Mouse (Mus musculus) spleen, adult 2 months (tissue): ENCODE results near the gene Arhgap45. TPM values are rescaled to one million over a fixed set of nuclear protein-coding genes. Genes with fewer than 3 reads are reported as not detected.

Experiments used
- DNase-seq, 2 experiments: peaks; one replicate each; pipeline versions ENCODE4 v3.0.0 to v3.0.0-alpha.2; 2012 to 2021; ENCODE audit warnings: low spot score in 2 of 2, low read depth in 1 of 2
- H3K27ac ChIP-seq: fragments of 200-500 bp; 2 replicates; pipeline ENCODE4 v1.5.1; 2012; ENCODE audit warnings: low read length, inconsistent platforms; ENCODE audit not compliant: insufficient read depth
- H3K27me3 ChIP-seq: fragments of 200-500 bp; 2 replicates; pipeline ENCODE4 v1.6.1; 2012; ENCODE audit warnings: mild to moderate bottlenecking, moderate library complexity, low read length, inconsistent platforms; ENCODE audit not compliant: control insufficient read depth, insufficient read depth
- H3K36me3 ChIP-seq: fragments of 200-500 bp; 2 replicates; pipeline ENCODE4 v1.6.1; 2012; ENCODE audit warnings: mild to moderate bottlenecking, low read length, inconsistent platforms; ENCODE audit not compliant: control insufficient read depth, insufficient read depth
- H3K4me1 ChIP-seq: fragments of 200-500 bp; 2 replicates; pipeline ENCODE4 v1.6.1; 2011; ENCODE audit warnings: inconsistent platforms; ENCODE audit not compliant: control insufficient read depth, insufficient read depth, insufficient read length
- H3K4me3 ChIP-seq: fragments of 200-500 bp; 2 replicates; pipeline ENCODE4 v1.5.1; 2011; ENCODE audit warnings: mild to moderate bottlenecking, inconsistent platforms; ENCODE audit not compliant: insufficient read depth, insufficient read length; ENCODE audit errors: extremely low read depth
- CTCF ChIP-seq: fragments of 200-500 bp; IDR thresholded peaks from 2 replicates; pipeline ENCODE4 v1.5.1; 2011; ENCODE audit warnings: mild to moderate bottlenecking, inconsistent platforms; ENCODE audit not compliant: insufficient read depth, insufficient read length, insufficient replicate concordance; ENCODE audit errors: extremely low read depth
- POLR2A ChIP-seq: fragments of 200-500 bp; IDR thresholded peaks from 2 replicates; pipeline ENCODE4 v1.6.1; 2011; ENCODE audit warnings: low read depth, low read length, inconsistent platforms
- WGBS: fragments of 180-500 bp; shearing (Covaris S2); methylation state at CpG from one replicate; pipeline ENCODE4 v1.1.7; 2018; 5-methylcytosine and 5-hydroxymethylcytosine counted together
- polyA plus RNA-seq: library from polyadenylated mRNA; depleted of rRNA; stranded (reverse); fragments of >200 nt; gene quantifications from 2 replicates; pipeline ENCODE4 v1.2.3, GENCODE M21; 2012; rRNA removed

Gene Arhgap45
- polyA plus RNA-seq: 492 and 574 TPM in 2 replicates

- H3K4me1 ChIP-seq: peaks cover 21% of the 10 kb centered on the region
- DNase-seq: peak; percentile 79 to 88
- H3K36me3 ChIP-seq: peaks cover 36% of the 10 kb centered on the region
- peak within 1 kb of the TSS; percentile 100 for H3K27ac ChIP-seq
- WGBS: 11% methylated on average over 11 of the region's 11 CpGs
- no peaks in the 10 kb centered on the region for H3K27me3 ChIP-seq
- peak within 1 kb of the TSS; percentile 76 for H3K4me3 ChIP-seq
- TF ChIP-seq CTCF: no peak
- peak; percentile 82 for TF ChIP-seq POLR2A
Measured at GRCm38 (mm10) chr10:80016511-80016910, at the start of gene Arhgap45. TSS of gene Arhgap45 (plus strand) at chr10:80016653.

GRCm38 (mm10) chr10:79966886-79967400 is 49.5 kb upstream of the Arhgap45 start:
- Histone ChIP-seq H3K4me3 (no peak overlapping the region), H3K27me3 (peaks cover 10% of the 10 kb centered on the region), H3K27ac (no peak overlapping the region), H3K4me1 (no peaks in the 10 kb centered on the region; the same call in 1 of the 2 replicates), H3K36me3 (peaks cover 38% of the 10 kb centered on the region)
- TF ChIP-seq POLR2A: no peak
- no peak for TF ChIP-seq CTCF
- 94% methylated on average over 5 of the region's 5 CpGs for WGBS
- no peak for DNase-seq

- H3K27ac ChIP-seq: no peak overlapping the region
- 96% methylated on average over 1 of the region's 1 CpGs for WGBS
- TF ChIP-seq POLR2A: no peak
- no peak for TF ChIP-seq CTCF
- no peaks in the 10 kb centered on the region; the same call in 1 of the 2 replicates for H3K4me1 ChIP-seq
- no peak overlapping the region for H3K4me3 ChIP-seq
- H3K36me3 ChIP-seq: peaks cover 36% of the 10 kb centered on the region
- H3K27me3 ChIP-seq: peaks cover 10% of the 10 kb centered on the region
- DNase-seq: no peak
Measured at GRCm38 (mm10) chr10:79968181-79968580, 48.3 kb upstream of the Arhgap45 start.

- DNase-seq: no peak
- Histone ChIP-seq H3K4me3 (no peak overlapping the region), H3K27ac (no peak overlapping the region), H3K27me3 (peaks cover 10% of the 10 kb centered on the region), H3K36me3 (peaks cover 34% of the 10 kb centered on the region), H3K4me1 (no peaks in the 10 kb centered on the region; the same call in 1 of the 2 replicates)
- 65% methylated on average over 3 of the region's 3 CpGs for WGBS
- TF ChIP-seq CTCF: no peak
Measured at GRCm38 (mm10) chr10:79969124-79969568, 47.3 kb upstream of the Arhgap45 start.

GRCm38 (mm10) chr10:79970415-79971182 is 45.9 kb upstream of the Arhgap45 start, which contains the start of gene Grin3b:
TSS of gene Grin3b (plus strand) at chr10:79970715.
- no peak within 1 kb of the TSS for H3K4me3 ChIP-seq
- DNase-seq: no peak
- WGBS: 7% methylated on average over 44 of the region's 47 CpGs
- no peak for TF ChIP-seq CTCF
- TF ChIP-seq POLR2A: no peak
- H3K36me3 ChIP-seq: peaks cover 29% of the 10 kb centered on the region
- H3K27ac ChIP-seq: no peak within 1 kb of the TSS
- H3K4me1 ChIP-seq: no peaks in the 10 kb centered on the region; the same call in 1 of the 2 replicates
- H3K27me3 ChIP-seq: peaks cover 10% of the 10 kb centered on the region

- Histone ChIP-seq H3K4me1 (no peaks in the 10 kb centered on the region; the same call in 1 of the 2 replicates), H3K27ac (no peak overlapping the region), H3K36me3 (peaks cover 30% of the 10 kb centered on the region), H3K4me3 (no peak overlapping the region), H3K27me3 (peaks cover 10% of the 10 kb centered on the region)
- no peak for TF ChIP-seq POLR2A
- TF ChIP-seq CTCF: no peak
- WGBS: 9% methylated on average over 21 of the region's 21 CpGs
- DNase-seq: no peak
Measured at GRCm38 (mm10) chr10:79971183-79971497, 45.3 kb upstream of the Arhgap45 start.

- TF ChIP-seq CTCF (no peak), POLR2A (no peak)
- 77% methylated on average over 14 of the region's 14 CpGs for WGBS
- Histone ChIP-seq H3K4me1 (no peaks in the 10 kb centered on the region; the same call in 1 of the 2 replicates), H3K27ac (no peak overlapping the region), H3K4me3 (no peak overlapping the region), H3K27me3 (peaks cover 10% of the 10 kb centered on the region), H3K36me3 (peaks cover 31% of the 10 kb centered on the region)
- no peak for DNase-seq
Measured at GRCm38 (mm10) chr10:79972831-79973230, 43.6 kb upstream of the Arhgap45 start.
